Mouse (Mus musculus) cerebellum, adult 11 months (tissue): ENCODE data around the gene Rpl12.
"Not testable (repeated sequence)": the region's sequence is repeated elsewhere in the genome, so short reads cannot be mapped to it uniquely, and the experiment has no call there.

ENCODE experiments used
- DNase-seq: peaks from one replicate; pipeline ENCODE4 v3.0.0; 2022

Gene Rpl12

GRCm38 (mm10) chr2:32983617-32984016 is 22.3 kb downstream of the Rpl12 start:
- no peak for DNase-seq

- no peak for DNase-seq
These were observed 24.5 kb downstream of the Rpl12 start for GRCm38 (mm10) chr2:32985844-32986243.

GRCm38 (mm10) chr2:32989376-32989775 is 28.0 kb downstream of the Rpl12 start:
- no peak for DNase-seq

- DNase-seq = no peak
These were observed 28.9 kb downstream of the Rpl12 start for GRCm38 (mm10) chr2:32990167-32990832.

GRCm38 (mm10) chr2:32992130-32992529 is 30.8 kb downstream of the Rpl12 start:
- no peak for DNase-seq

GRCm38 (mm10) chr2:32997081-32997480 is 35.7 kb downstream of the Rpl12 start:
- no peak for DNase-seq

- no peak for DNase-seq
These were observed 36.4 kb downstream of the Rpl12 start for GRCm38 (mm10) chr2:32997792-32998191.

- no peak for DNase-seq
These were observed 38.4 kb downstream of the Rpl12 start for GRCm38 (mm10) chr2:32999752-33000151.

GRCm38 (mm10) chr2:33002144-33002543 is 40.8 kb downstream of the Rpl12 start:
- no peak for DNase-seq

GRCm38 (mm10) chr2:33005041-33005440 is 43.7 kb downstream of the Rpl12 start:
- peak; percentile 70 for DNase-seq

- DNase-seq = not testable (repeated sequence)
These were observed 47.7 kb downstream of the Rpl12 start for GRCm38 (mm10) chr2:33009055-33009454.

GRCm38 (mm10) chr2:33014877-33015276 is 53.5 kb downstream of the Rpl12 start:
- peak; percentile 92 for DNase-seq
